Mouse (Mus musculus): ENCODE data around the gene Mog. TPM values are rescaled to one million over a fixed set of nuclear protein-coding genes. Genes with fewer than 3 reads are reported as not detected.

Mog gene
- polyA plus RNA-seq, 1 experiment from 2014 or later: not detected

Other genes starting within 250 kb of the Mog start
- not detected in 2 replicates for gene H2-M10.6, start 211.2 kb downstream of the Mog start, polyA plus RNA-seq (2016; fragmentation: Nextera tagmentation; extraction: Ambion mirVana)
- 14.4 and 16.2 TPM in 2 replicates for gene Trim26, start 186.3 kb downstream of the Mog start, polyA plus RNA-seq (2016; fragmentation: Nextera tagmentation; extraction: Ambion mirVana)
- gene Trim15, start 156.2 kb downstream of the Mog start, polyA plus RNA-seq (2016; fragmentation: Nextera tagmentation; extraction: Ambion mirVana): 0.38 and 0.43 TPM in 2 replicates
- gene Trim10, start 153.8 kb downstream of the Mog start, polyA plus RNA-seq (2016; fragmentation: Nextera tagmentation; extraction: Ambion mirVana): 227 and 235 TPM in 2 replicates
- gene Trim40, start 133.3 kb downstream of the Mog start, polyA plus RNA-seq (2016; fragmentation: Nextera tagmentation; extraction: Ambion mirVana): not detected in 2 replicates
- not detected in 2 replicates for gene Trim31, start 125.3 kb downstream of the Mog start, polyA plus RNA-seq (2016; fragmentation: Nextera tagmentation; extraction: Ambion mirVana)
- not detected in 2 replicates for gene Rnf39, start 80.5 kb downstream of the Mog start, polyA plus RNA-seq (2016; fragmentation: Nextera tagmentation; extraction: Ambion mirVana)
- gene Ppp1r11, start 71.7 kb downstream of the Mog start, polyA plus RNA-seq (2016; fragmentation: Nextera tagmentation; extraction: Ambion mirVana): 44.5 and 47.3 TPM in 2 replicates
- 32.7 and 33.5 TPM in 2 replicates for gene Znrd1, start 64.8 kb downstream of the Mog start, polyA plus RNA-seq (2016; fragmentation: Nextera tagmentation; extraction: Ambion mirVana)
- 3.9 and 5.2 TPM in 2 replicates for gene Znrd1as, start 64.8 kb downstream of the Mog start, polyA plus RNA-seq (2016; fragmentation: Nextera tagmentation; extraction: Ambion mirVana)
- gene 2410137M14Rik, start 42.2 kb downstream of the Mog start, polyA plus RNA-seq (2016; fragmentation: Nextera tagmentation; extraction: Ambion mirVana): not detected in 2 replicates
- 0.11 TPM in 1 of 2 replicates, not detected in the other for gene H2-M5, start 33.9 kb downstream of the Mog start, polyA plus RNA-seq (2016; fragmentation: Nextera tagmentation; extraction: Ambion mirVana)
- gene Zfp57, start 22.2 kb downstream of the Mog start, polyA plus RNA-seq (2016; fragmentation: Nextera tagmentation; extraction: Ambion mirVana): 11.2 and 11.8 TPM in 2 replicates
- gene Gabbr1, start 22.6 kb upstream of the Mog start, polyA plus RNA-seq (2016; fragmentation: Nextera tagmentation; extraction: Ambion mirVana): 1.1 and 1.6 TPM in 2 replicates
- not detected in 2 replicates for gene Olfr90, start 65.1 kb upstream of the Mog start, polyA plus RNA-seq (2016; fragmentation: Nextera tagmentation; extraction: Ambion mirVana)
- gene Olfr91, start 74.9 kb upstream of the Mog start, polyA plus RNA-seq (2016; fragmentation: Nextera tagmentation; extraction: Ambion mirVana): not detected in 2 replicates
- not detected in 2 replicates for gene Olfr92, start 96.7 kb upstream of the Mog start, polyA plus RNA-seq (2016; fragmentation: Nextera tagmentation; extraction: Ambion mirVana)
- gene Olfr93, start 138.1 kb upstream of the Mog start, polyA plus RNA-seq (2016; fragmentation: Nextera tagmentation; extraction: Ambion mirVana): not detected in 2 replicates
- not detected in 2 replicates for gene Ubd, start 170.5 kb upstream of the Mog start, polyA plus RNA-seq (2016; fragmentation: Nextera tagmentation; extraction: Ambion mirVana)
- not detected in 2 replicates for gene Olfr94, start 177.6 kb upstream of the Mog start, polyA plus RNA-seq (2016; fragmentation: Nextera tagmentation; extraction: Ambion mirVana)
- not detected in 2 replicates for gene Olfr95, start 189.7 kb upstream of the Mog start, polyA plus RNA-seq (2016; fragmentation: Nextera tagmentation; extraction: Ambion mirVana)
- not detected in 2 replicates for gene Olfr96, start 196.7 kb upstream of the Mog start, polyA plus RNA-seq (2016; fragmentation: Nextera tagmentation; extraction: Ambion mirVana)
- gene Olfr97, start 213.9 kb upstream of the Mog start, polyA plus RNA-seq (2016; fragmentation: Nextera tagmentation; extraction: Ambion mirVana): not detected in 2 replicates
- gene Olfr98, start 240.4 kb upstream of the Mog start, polyA plus RNA-seq (2016; fragmentation: Nextera tagmentation; extraction: Ambion mirVana): not detected in 2 replicates
- gene H2-M3, start 246.8 kb upstream of the Mog start, polyA plus RNA-seq (2016; fragmentation: Nextera tagmentation; extraction: Ambion mirVana): 1.1 and 1.5 TPM in 2 replicates

All from liver, embryonic 12.5 days (tissue).